Mouse (Mus musculus) kidney, postnatal 25 days (tissue): ENCODE measurements around the gene Cdk5rap3.
A peak's percentile ranks its signal among the peaks of the same experiment; 100 is the strongest.

Experiments used
- DNase-seq, 2 experiments: peaks; one replicate each; pipeline ENCODE4 v3.0.0; 2021; ENCODE audit warnings: mixed read lengths in 2 of 2

Cdk5rap3 gene

GRCm38 (mm10) chr11:96916044-96916884 lies at the start of gene Cdk5rap3:
TSS of gene Cdk5rap3 (minus strand) at chr11:96916496.
- peak; percentile 99 to 100 for DNase-seq

- DNase-seq, result peak; percentile 96 to 98
These were observed 47.3 kb upstream of the Cdk5rap3 start for GRCm38 (mm10) chr11:96963580-96963979.

GRCm38 (mm10) chr11:96957061-96957805 lies 40.9 kb upstream of the Cdk5rap3 start:
- no peak for DNase-seq

- DNase-seq, result no peak
These were observed 39.9 kb upstream of the Cdk5rap3 start for GRCm38 (mm10) chr11:96956009-96956724.

- DNase-seq, result no peak
These were observed 38.8 kb upstream of the Cdk5rap3 start for GRCm38 (mm10) chr11:96955094-96955493.

GRCm38 (mm10) chr11:96952896-96953295 lies 36.6 kb upstream of the Cdk5rap3 start:
- DNase-seq, result peak in 1 of 2 experiments; percentile 30

- DNase-seq, result no peak
These were observed 36.1 kb upstream of the Cdk5rap3 start for GRCm38 (mm10) chr11:96952426-96952825.

GRCm38 (mm10) chr11:96950767-96951166 lies 34.5 kb upstream of the Cdk5rap3 start:
- DNase-seq, result no peak

- no peak for DNase-seq
These were observed 31.6 kb upstream of the Cdk5rap3 start for GRCm38 (mm10) chr11:96947849-96948248.

GRCm38 (mm10) chr11:96946498-96946897 lies 30.2 kb upstream of the Cdk5rap3 start:
- no peak for DNase-seq

- DNase-seq, result no peak
These were observed 28.7 kb upstream of the Cdk5rap3 start for GRCm38 (mm10) chr11:96944844-96945580.

- peak; percentile 95 to 97 for DNase-seq
These were observed 27.5 kb upstream of the Cdk5rap3 start, which contains the start of gene Pnpo for GRCm38 (mm10) chr11:96943746-96944304. TSS of gene Pnpo (minus strand) at chr11:96943986.

- no peak for DNase-seq
These were observed 25.8 kb upstream of the Cdk5rap3 start for GRCm38 (mm10) chr11:96941989-96942590.

- DNase-seq, result no peak
These were observed 24.5 kb upstream of the Cdk5rap3 start for GRCm38 (mm10) chr11:96940578-96941465.

GRCm38 (mm10) chr11:96938426-96938800 lies 22.1 kb upstream of the Cdk5rap3 start:
- no peak for DNase-seq

GRCm38 (mm10) chr11:96937549-96938425 lies 21.5 kb upstream of the Cdk5rap3 start:
- DNase-seq, result peak; percentile 85 to 93

GRCm38 (mm10) chr11:96935872-96936650 lies 19.8 kb upstream of the Cdk5rap3 start:
- peak in 1 of 2 experiments; percentile 53 for DNase-seq

- DNase-seq, result peak; percentile 91 to 97
These were observed 18.6 kb upstream of the Cdk5rap3 start for GRCm38 (mm10) chr11:96934921-96935356.
